Mouse (Mus musculus) liver, embryonic 15.5 days (tissue): Measurements from ENCODE around the gene Ddit4. TPM values are rescaled to one million over a fixed set of nuclear protein-coding genes. Genes with fewer than 3 reads are reported as not detected.

ENCODE experiments used
- ATAC-seq: fragments of 200-750 bp; cut with Nextera tagmentation; 2 replicates; pipeline ENCODE4 v1.8.0; 2017; ENCODE audit warnings: moderate number of reproducible peaks, mild to moderate bottlenecking, moderate library complexity; ENCODE audit not compliant: insufficient read depth
- H3K27ac ChIP-seq: fragments of 300-500 bp; sonication (generic); replicated peaks from 2 replicates; pipeline ENCODE4 v1.5.1; 2015; ENCODE audit warnings: mild to moderate bottlenecking, inconsistent platforms
- H3K27me3 ChIP-seq: fragments of 300-500 bp; sonication (generic); 2 replicates; pipeline ENCODE4 v1.6.1; 2015; ENCODE audit warnings: mild to moderate bottlenecking, inconsistent platforms
- H3K36me3 ChIP-seq: fragments of 300-500 bp; sonication (generic); replicated peaks from 2 replicates; pipeline ENCODE4 v1.6.1; 2015; ENCODE audit warnings: moderate library complexity, mild to moderate bottlenecking, inconsistent platforms
- H3K4me1 ChIP-seq: fragments of 300-500 bp; sonication (generic); replicated peaks from 2 replicates; pipeline ENCODE4 v1.6.1; 2015; ENCODE audit warnings: inconsistent platforms
- H3K4me2 ChIP-seq: fragments of 300-500 bp; sonication (generic); 2 replicates; pipeline ENCODE4 v1.6.1; 2015; ENCODE audit warnings: moderate library complexity, mild to moderate bottlenecking, inconsistent platforms
- H3K4me3 ChIP-seq: fragments of 300-500 bp; sonication (generic); replicated peaks from 2 replicates; pipeline ENCODE4 v1.5.1; 2015; ENCODE audit warnings: mild to moderate bottlenecking, inconsistent platforms
- H3K9ac ChIP-seq: fragments of 300-500 bp; sonication (generic); 2 replicates; pipeline ENCODE4 v1.6.1; 2015; ENCODE audit warnings: moderate library complexity, mild to moderate bottlenecking, inconsistent platforms
- H3K9me3 ChIP-seq: fragments of 300-500 bp; sonication (generic); replicated peaks from 2 replicates; pipeline ENCODE4 v1.6.1; 2016; ENCODE audit warnings: inconsistent platforms
- WGBS: fragments of 180-500 bp; shearing (Covaris S2); methylation state at CpG from one replicate; pipeline ENCODE4 v1.1.7; 2015; ENCODE audit warnings: mixed read lengths; ENCODE audit not compliant: insufficient replicate concordance; 5-methylcytosine and 5-hydroxymethylcytosine counted together
- polyA plus RNA-seq: library from polyadenylated mRNA; unstranded; fragments of >200 nt; fragmentation: Nextera tagmentation; extraction: Ambion mirVana; gene quantifications from 2 replicates; pipeline ENCODE4 v1.2.1, GENCODE M21; 2015

Ddit4 gene
- polyA plus RNA-seq, 1 experiment from 2014 or later: 5.6 TPM

- H3K4me2 ChIP-seq: no peak overlapping the region
- no peak overlapping the region for H3K9ac ChIP-seq
- no peaks in the 10 kb centered on the region for H3K27me3 ChIP-seq
- H3K4me3 ChIP-seq: no peak overlapping the region
- H3K4me1 ChIP-seq: peaks cover 60% of the 10 kb centered on the region
- H3K27ac ChIP-seq: 0 out of 2 replicates have a peak overlapping the region, but pooled peaks have one; percentile 14
- no peak for ATAC-seq
- 81% methylated on average over 1 of the region's 1 CpGs for WGBS
- no peaks in the 10 kb centered on the region for H3K9me3 ChIP-seq
- peaks cover 22% of the 10 kb centered on the region for H3K36me3 ChIP-seq
Measured at GRCm38 (mm10) chr10:59901463-59901862, 50.2 kb downstream of the Ddit4 start.

GRCm38 (mm10) chr10:59900939-59901338, 50.7 kb downstream of the Ddit4 start:
- Histone ChIP-seq H3K4me3 (no peak overlapping the region), H3K9me3 (no peaks in the 10 kb centered on the region), H3K27me3 (no peaks in the 10 kb centered on the region), H3K9ac (no peak overlapping the region), H3K36me3 (peaks cover 28% of the 10 kb centered on the region), H3K4me1 (peaks cover 63% of the 10 kb centered on the region), H3K4me2 (no peak overlapping the region), H3K27ac (peak overlapping the region; percentile 96)
- 46% methylated on average over 4 of the region's 4 CpGs for WGBS
- no peak for ATAC-seq

- peaks cover 69% of the 10 kb centered on the region for H3K4me1 ChIP-seq
- peak overlapping the region; percentile 9; the same call in 1 of the 2 replicates for H3K4me3 ChIP-seq
- peaks cover 36% of the 10 kb centered on the region for H3K36me3 ChIP-seq
- ATAC-seq: no peak
- H3K4me2 ChIP-seq: peak overlapping the region; percentile 74
- no peaks in the 10 kb centered on the region for H3K9me3 ChIP-seq
- H3K9ac ChIP-seq: peak overlapping the region; percentile 62
- H3K27me3 ChIP-seq: no peaks in the 10 kb centered on the region
- H3K27ac ChIP-seq: peak overlapping the region; percentile 96
- 51% methylated on average over 4 of the region's 4 CpGs for WGBS
Measured at GRCm38 (mm10) chr10:59900174-59900435, 51.5 kb downstream of the Ddit4 start.

Other genes with a start within 250 kb of the Ddit4 start
- 38.2 and 42.1 TPM in 2 replicates for gene Micu1, start 249.4 kb downstream of the Ddit4 start, polyA plus RNA-seq
- 14.3 and 15.0 TPM in 2 replicates for gene Dnajb12, start 72.3 kb downstream of the Ddit4 start, polyA plus RNA-seq
- 15.7 and 16.5 TPM in 2 replicates for gene Ascc1, start 51.0 kb upstream of the Ddit4 start, polyA plus RNA-seq
- 37.5 and 39.0 TPM in 2 replicates for gene Anapc16, start 51.3 kb upstream of the Ddit4 start, polyA plus RNA-seq
- gene Spock2, start 154.4 kb upstream of the Ddit4 start, polyA plus RNA-seq: 0.09 and 0.10 TPM in 2 replicates